ENCODE assay signal across 10 mouse cellular contexts in the genomic region with DNA sequence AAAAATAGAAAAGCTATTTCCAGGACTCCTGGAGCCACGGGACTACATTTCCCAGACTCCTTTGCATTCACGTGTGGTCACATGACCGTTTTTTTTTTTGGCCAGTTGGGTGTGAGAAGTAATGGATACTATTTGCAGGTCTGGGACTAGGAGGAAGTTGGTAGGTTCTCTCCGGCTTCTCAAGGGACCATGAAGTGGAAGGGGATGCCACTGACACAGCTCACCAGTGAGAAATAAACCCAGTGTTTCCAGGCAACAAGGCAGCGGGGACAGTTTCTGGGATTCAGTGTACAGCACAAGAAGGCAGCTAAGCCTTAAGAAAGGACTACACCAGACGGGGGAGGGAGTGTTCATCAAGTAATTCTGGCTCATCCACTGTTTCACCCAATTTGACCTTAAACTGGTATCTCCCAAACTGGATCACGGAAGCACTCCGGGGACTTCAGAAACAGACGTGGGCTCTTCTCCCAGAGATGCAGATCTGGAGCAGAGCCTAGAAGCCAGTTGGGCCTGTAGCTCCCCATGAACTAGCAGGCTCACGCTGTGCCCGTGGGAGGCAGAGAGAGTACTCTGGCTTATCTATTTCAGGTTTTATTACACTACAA. TPM values are rescaled to one million over a fixed set of nuclear protein-coding genes. Genes with fewer than 3 reads are reported as not detected.
DNase-seq lines count a peak whose midpoint lies in the region; ATAC-seq and TF ChIP-seq lines count a peak whose summit lies in the region.
"Had no signal": no experiment of that assay in that cellular context is flagged by ENCODE, and none has a peak within 500 bp of the region (broad histone marks: within the 10 kb centered on the region; RNA-seq: fewer than 3 reads in every experiment).

No protein-coding gene starts in this region.

- peak; percentile 58 for DNase-seq in cerebellum, adult 9-11 months
- peak; percentile 58 for DNase-seq in midbrain, embryonic 14.5 days
- peak; percentile 74 to 77 for DNase-seq in layer of hippocampus, adult 8-10 months (ENCODE audit: low spot score in 2 of 2)
- no peak for DNase-seq in adrenal gland, postnatal 36 days
- no peak for DNase-seq in kidney, adult 11 months
- DNase-seq: lung, postnatal 10 days had no signal

- TF ChIP-seq CTCF in small intestine, adult 2 months (IDR thresholded peaks at IDR 0.05; ENCODE audit: extremely low read depth, insufficient read length, insufficient replicate concordance, low read depth, low read length): no peak

- no peaks in the 10 kb centered on the region for H3K4me1 ChIP-seq in midbrain, embryonic 14.5 days (ENCODE audit: control insufficient read depth, insufficient read depth, low read length)
- H3K4me1 ChIP-seq in midbrain, embryonic 16.5 days (ENCODE audit: control insufficient read depth, insufficient read depth, low read length): no peaks in the 10 kb centered on the region
- H3K4me1 ChIP-seq in small intestine, adult 2 months (ENCODE audit: control insufficient read depth, insufficient read depth, insufficient read length, low read length): peaks cover under 1% of the 10 kb centered on the region; the same call in 1 of the 2 replicates

- no peak overlapping the region for H3K9ac ChIP-seq in midbrain, embryonic 14.5 days (replicated peaks; ENCODE audit: low read length)
- H3K9ac ChIP-seq in midbrain, embryonic 16.5 days (ENCODE audit: low read depth, low read length): no peak overlapping the region

- no peaks in the 10 kb centered on the region for H3K9me3 ChIP-seq in midbrain, embryonic 14.5 days (ENCODE audit: control insufficient read depth, low read length)
- H3K9me3 ChIP-seq in midbrain, embryonic 16.5 days (replicated peaks; ENCODE audit: control insufficient read depth, low read length, poor library complexity, severe bottlenecking): no peaks in the 10 kb centered on the region

- no peak for TF ChIP-seq POLR2A in small intestine, adult 2 months (IDR thresholded peaks at IDR 0.05; ENCODE audit: low read depth, low read length)

- H3K4me3 ChIP-seq in midbrain, embryonic 14.5 days (replicated peaks; ENCODE audit: low read depth, low read length): no peak overlapping the region
- no peak overlapping the region for H3K4me3 ChIP-seq in midbrain, embryonic 16.5 days (ENCODE audit: low read depth, low read length)
- H3K4me3 ChIP-seq in small intestine, adult 2 months (ENCODE audit: low read depth, low read length): no peak overlapping the region

- 77% methylated on average over 11 of the region's 11 CpGs for WGBS in midbrain, embryonic 14.5 days
- 74% methylated on average over 11 of the region's 11 CpGs for WGBS in midbrain, embryonic 16.5 days
- WGBS in small intestine, adult 2 months: 29% methylated on average over 11 of the region's 11 CpGs

- ATAC-seq in cerebellum, adult (ENCODE audit: insufficient number of reproducible peaks, low FRiP score, low TSS enrichment): no peak
- no peak for ATAC-seq in midbrain, embryonic 14.5 days (ENCODE audit: low FRiP score, low TSS enrichment)
- ATAC-seq in midbrain, embryonic 16.5 days: no peak

- no peak overlapping the region for H3K27ac ChIP-seq in midbrain, embryonic 14.5 days (replicated peaks; ENCODE audit: low read depth, low read length)
- no peak overlapping the region for H3K27ac ChIP-seq in midbrain, embryonic 16.5 days (ENCODE audit: low read length)
- peak overlapping the region; percentile 10; the same call in 1 of the 2 replicates for H3K27ac ChIP-seq in small intestine, adult 2 months (ENCODE audit: insufficient read depth, low read depth, low read length)

- no peak overlapping the region for H3K4me2 ChIP-seq in midbrain, embryonic 14.5 days (ENCODE audit: low read length)
- H3K4me2 ChIP-seq in midbrain, embryonic 16.5 days (ENCODE audit: low read length): no peak overlapping the region

- H3K36me3 ChIP-seq in midbrain, embryonic 14.5 days (ENCODE audit: control insufficient read depth, insufficient read depth, low read length): peaks cover 52% of the 10 kb centered on the region
- H3K36me3 ChIP-seq in midbrain, embryonic 16.5 days (ENCODE audit: control insufficient read depth, insufficient read depth, low read length): peaks cover 33% of the 10 kb centered on the region
- no peaks in the 10 kb centered on the region for H3K36me3 ChIP-seq in small intestine, adult 2 months (ENCODE audit: control insufficient read depth, insufficient read depth, low read length)

- H3K27me3 ChIP-seq in midbrain, embryonic 14.5 days (ENCODE audit: control insufficient read depth, insufficient read depth, low read length): no peaks in the 10 kb centered on the region
- H3K27me3 ChIP-seq in midbrain, embryonic 16.5 days (ENCODE audit: control insufficient read depth, insufficient read depth, low read depth, low read length): no peaks in the 10 kb centered on the region
- no peaks in the 10 kb centered on the region for H3K27me3 ChIP-seq in small intestine, adult 2 months (ENCODE audit: control insufficient read depth, insufficient read depth, low read length)

RNA-seq across cellular contexts. Expression of a gene that starts 39.3 kb away (rescaled TPM):
- polyA plus RNA-seq in midbrain, embryonic 14.5 days (2014; fragmentation: Nextera tagmentation; extraction: Ambion mirVana): 15.2 and 15.6 TPM in 2 replicates
- polyA plus RNA-seq in midbrain, embryonic 16.5 days (2015; fragmentation: Nextera tagmentation; extraction: Ambion mirVana): 27.5 and 29.4 TPM in 2 replicates
- total RNA-seq in layer of hippocampus, adult 8-10 months (2022): 100 to 1,000 TPM in 1 of 4 experiments, 10 to 100 TPM in 3; 77.8 to 102 (median 87.4) TPM
- 3.1 and 4.8 TPM in 2 replicates for polyA plus RNA-seq in small intestine, adult 2 months (2012; rRNA removed)
- 1 to 10 TPM; 7.7 to 8.2 TPM for total RNA-seq in adrenal gland, postnatal 36 days (2021)

RNA-seq across cellular contexts. Expression of a gene that starts 44.6 kb away (rescaled TPM):
- 0.15 TPM in 1 of 2 replicates, not detected in the other for polyA plus RNA-seq in midbrain, embryonic 14.5 days (2014; fragmentation: Nextera tagmentation; extraction: Ambion mirVana)
- not detected in 2 replicates for polyA plus RNA-seq in midbrain, embryonic 16.5 days (2015; fragmentation: Nextera tagmentation; extraction: Ambion mirVana)
- total RNA-seq in layer of hippocampus, adult 8-10 months (2022): not detected
- not detected in 2 replicates for polyA plus RNA-seq in small intestine, adult 2 months (2012; rRNA removed)
- not detected for total RNA-seq in adrenal gland, postnatal 36 days (2021)
- total RNA-seq: heart, postnatal 14 days had no signal

RNA-seq across cellular contexts. Expression of a gene that starts 50.3 kb away (rescaled TPM):
- polyA plus RNA-seq in midbrain, embryonic 14.5 days (2014; fragmentation: Nextera tagmentation; extraction: Ambion mirVana): 1.6 and 2.1 TPM in 2 replicates
- polyA plus RNA-seq in midbrain, embryonic 16.5 days (2015; fragmentation: Nextera tagmentation; extraction: Ambion mirVana): 3.8 and 4.2 TPM in 2 replicates
- total RNA-seq in layer of hippocampus, adult 8-10 months (2022): 10 to 100 TPM; 56.0 to 66.0 (median 61.1) TPM
- polyA plus RNA-seq in small intestine, adult 2 months (2012; rRNA removed): 24.2 and 70.8 TPM in 2 replicates
- 10 to 100 TPM; 13.2 to 18.5 TPM for total RNA-seq in adrenal gland, postnatal 36 days (2021)

Comparison
In these comparisons a context has a peak if more than half of its experiments do, and no peak if none do; other contexts are left out.
1. DNase-seq: peak in cerebellum, adult 9-11 months (single experiment), midbrain, embryonic 14.5 days (single experiment) and layer of hippocampus, adult 8-10 months (2 of 2); none in adrenal gland, postnatal 36 days (0 of 2) and kidney, adult 11 months (single experiment).